Mouse (Mus musculus): ENCODE measurements at regions not wholly inside any gene's neighbourhood (a gene's known extent, or its start where the extent isn't known, plus 50 kb on each side); places are given as distances from the start of the nearest gene placed in this dataset.

- no peak for DNase-seq
Measured at GRCm38 (mm10) chr3:104712711-104713110, 68.1 kb upstream of the Ppm1j start.

GRCm38 (mm10) chr3:104713836-104714631 is 66.8 kb upstream of the Ppm1j start:
- peak; percentile 80 to 82 for DNase-seq

- peak; percentile 37 to 65 for DNase-seq
Measured at GRCm38 (mm10) chr3:104714679-104715326, 66.1 kb upstream of the Ppm1j start.
